Mouse (Mus musculus): ENCODE data around the gene Zfp985. TPM values are rescaled to one million over a fixed set of nuclear protein-coding genes. Genes with fewer than 3 reads are reported as not detected.

The Zfp985 gene
- total RNA-seq (2023) = under 1 TPM; 0.20 to 0.36 TPM

GRCm38 (mm10) chr4:147553071-147553470, at the start of gene Zfp985:
Gene Zfp985 (plus strand): TSS chr4:147553277.

GRCm38 (mm10) chr4:147539918-147540317, 13.2 kb upstream of the Zfp985 start, which contains the start of gene Gm16503:
Gene Gm16503 (plus strand): TSS chr4:147540218.

Other genes starting within 250 kb of the Zfp985 start
- not detected for gene Zfp988, start 247.6 kb upstream of the Zfp985 start, total RNA-seq (2023)
- under 1 TPM in 1 of 2 experiments, not detected in 1; 0.79 TPM for gene Zfp978, start 192.0 kb upstream of the Zfp985 start, total RNA-seq (2023)
- 1 to 10 TPM in 1 of 2 experiments, not detected in 1; 1.0 TPM for gene Zfp982, start 60.9 kb upstream of the Zfp985 start, total RNA-seq (2023)
- under 1 TPM; 0.18 to 0.26 TPM for gene Gm16503, start 13.1 kb upstream of the Zfp985 start, total RNA-seq (2023)
- not detected for gene Zfp979, start 89.2 kb downstream of the Zfp985 start, total RNA-seq (2023)
- gene Zfp534, start 149.3 kb downstream of the Zfp985 start, total RNA-seq (2023) = under 1 TPM; 0.44 to 0.99 TPM

Measured in T-cell, adult 66 days (primary cell).